Mouse (Mus musculus): ENCODE results near the gene Pdpk1. TPM values are rescaled to one million over a fixed set of nuclear protein-coding genes. Genes with fewer than 3 reads are reported as not detected.
"Not testable (repeated sequence)": the region's sequence is repeated elsewhere in the genome, so short reads cannot be mapped to it uniquely, and the experiment has no call there.

Pdpk1 gene
- polyA plus RNA-seq, 1 experiment from 2014 or later = 35.8 TPM

- Histone ChIP-seq H3K9me3 (no peaks in the 10 kb centered on the region), H3K27ac (no peak overlapping the region), H3K4me2 (peak overlapping the region; percentile 85), H3K27me3 (no peaks in the 10 kb centered on the region), H3K9ac (peak overlapping the region; percentile 94), H3K4me1 (peaks cover 31% of the 10 kb centered on the region), H3K4me3 (peak overlapping the region; percentile 97), H3K36me3 (no peaks in the 10 kb centered on the region)
- ATAC-seq (ENCODE audit: insufficient number of reproducible peaks, insufficient read depth, low FRiP score, low TSS enrichment, low read depth) = no peak
- 87% methylated on average over 4 of the region's 4 CpGs for WGBS
Observed at GRCm38 (mm10) chr17:24139968-24140367, 10.8 kb downstream of the Pdpk1 start.

- H3K9ac ChIP-seq = no peak overlapping the region
- no peak overlapping the region for H3K27ac ChIP-seq
- H3K4me2 ChIP-seq = no peak overlapping the region
- no peak for ATAC-seq (ENCODE audit: insufficient number of reproducible peaks, insufficient read depth, low FRiP score, low TSS enrichment, low read depth)
- no peaks in the 10 kb centered on the region for H3K9me3 ChIP-seq
- no peak overlapping the region for H3K4me3 ChIP-seq
- peaks cover 31% of the 10 kb centered on the region for H3K4me1 ChIP-seq
- H3K36me3 ChIP-seq = no peaks in the 10 kb centered on the region
- 84% methylated on average over 3 of the region's 3 CpGs for WGBS
- H3K27me3 ChIP-seq = no peaks in the 10 kb centered on the region
Observed at GRCm38 (mm10) chr17:24139256-24139655, 11.5 kb downstream of the Pdpk1 start.

DNA sequence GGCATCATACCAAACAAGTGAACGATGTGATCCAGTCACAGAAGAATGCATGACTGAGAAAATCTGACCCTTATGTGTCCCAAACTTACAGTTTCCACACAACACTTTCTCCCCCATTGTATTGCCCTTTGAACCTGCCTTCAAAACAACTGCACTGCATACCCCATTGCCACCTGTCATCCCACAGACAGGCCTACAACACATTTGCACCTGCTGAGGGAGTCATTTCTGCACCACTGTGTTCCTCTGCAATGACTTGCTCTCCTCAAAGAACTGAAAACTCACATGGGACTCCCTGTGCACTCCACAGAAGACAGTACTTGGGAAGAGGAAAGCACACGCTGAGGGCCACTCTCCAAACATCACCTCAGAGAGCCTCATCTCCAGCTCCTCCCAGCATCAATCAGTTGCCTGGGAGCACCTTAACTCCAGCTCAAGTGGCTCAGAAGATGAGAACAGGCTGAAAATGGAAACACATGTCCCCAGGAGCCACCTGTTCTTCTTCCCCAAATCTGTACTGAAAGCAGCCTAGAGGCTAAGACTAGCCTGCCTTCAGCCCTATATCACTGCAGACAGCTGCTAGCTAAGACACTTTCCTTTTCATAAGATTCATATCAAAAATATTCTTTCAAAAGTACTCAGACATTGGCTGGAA lies 13.4 kb downstream of the Pdpk1 start:
- Histone ChIP-seq H3K4me2 (no peak overlapping the region), H3K9ac (no peak overlapping the region), H3K4me1 (peaks cover 31% of the 10 kb centered on the region), H3K27me3 (no peaks in the 10 kb centered on the region), H3K9me3 (no peaks in the 10 kb centered on the region), H3K27ac (no peak overlapping the region), H3K36me3 (no peaks in the 10 kb centered on the region), H3K4me3 (no peak overlapping the region)
- ATAC-seq (ENCODE audit: insufficient number of reproducible peaks, insufficient read depth, low FRiP score, low TSS enrichment, low read depth) = no peak
- 55% methylated on average over 2 of the region's 2 CpGs for WGBS

- peaks cover 20% of the 10 kb centered on the region for H3K4me1 ChIP-seq
- ATAC-seq (ENCODE audit: insufficient number of reproducible peaks, insufficient read depth, low FRiP score, low TSS enrichment, low read depth) = no peak
- no peaks in the 10 kb centered on the region for H3K9me3 ChIP-seq
- H3K27ac ChIP-seq = no peak overlapping the region
- no peak overlapping the region for H3K9ac ChIP-seq
- no peak overlapping the region for H3K4me2 ChIP-seq
- no peaks in the 10 kb centered on the region for H3K27me3 ChIP-seq
- H3K4me3 ChIP-seq = no peak overlapping the region
- no peaks in the 10 kb centered on the region for H3K36me3 ChIP-seq
Observed at GRCm38 (mm10) chr17:24134062-24134461, 16.7 kb downstream of the Pdpk1 start.

DNA sequence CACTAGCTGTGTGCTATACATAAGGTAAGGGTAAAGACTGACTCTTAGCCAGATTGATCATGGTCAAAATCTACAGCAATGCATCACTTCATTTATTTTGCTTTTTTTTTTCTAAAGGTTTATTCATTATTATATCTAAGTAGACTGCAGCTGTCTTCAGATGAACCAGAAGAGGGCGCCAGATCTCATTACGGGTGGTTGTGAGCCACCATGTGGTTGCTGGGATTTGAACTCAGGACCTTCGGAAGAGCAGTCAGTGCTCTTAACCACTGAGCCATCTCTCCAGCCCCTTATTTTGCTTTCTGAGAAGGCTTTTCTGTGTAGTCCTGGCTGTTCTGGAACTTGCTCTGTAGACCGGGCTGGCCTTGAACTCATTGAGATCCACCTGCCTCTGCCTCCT lies 17.8 kb downstream of the Pdpk1 start:
- 86% methylated on average over 4 of the region's 4 CpGs for WGBS
- H3K27ac ChIP-seq; H3K4me3 ChIP-seq; H3K4me2 ChIP-seq; H3K36me3 ChIP-seq; ATAC-seq (ENCODE audit: insufficient number of reproducible peaks, insufficient read depth, low FRiP score, low TSS enrichment, low read depth); H3K27me3 ChIP-seq; H3K9ac ChIP-seq; H3K9me3 ChIP-seq: not testable (repeated sequence)
- peaks cover 19% of the 10 kb centered on the region for H3K4me1 ChIP-seq

DNA sequence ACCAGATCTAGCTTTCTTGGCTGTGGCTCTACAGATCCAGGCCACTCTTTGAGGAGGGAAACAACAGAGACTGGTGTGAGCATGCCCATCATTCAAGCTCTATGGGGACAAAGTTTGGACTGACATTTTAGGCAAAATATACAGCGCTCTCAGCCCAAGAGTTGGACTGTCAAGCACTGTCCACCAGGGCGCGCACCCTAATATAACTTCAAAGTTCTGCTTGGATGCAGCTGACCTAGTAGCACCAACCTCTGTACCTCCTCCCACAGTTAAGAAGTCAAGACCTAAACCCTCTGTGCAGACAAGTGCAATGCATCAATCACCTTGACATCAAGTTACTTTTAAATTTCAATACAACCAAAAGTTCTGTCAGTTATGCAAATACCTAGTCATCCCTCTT lies 19.2 kb downstream of the Pdpk1 start:
- no peak overlapping the region for H3K27ac ChIP-seq
- H3K9ac ChIP-seq = no peak overlapping the region
- WGBS = 92% methylated on average over 3 of the region's 3 CpGs
- no peak for ATAC-seq (ENCODE audit: insufficient number of reproducible peaks, insufficient read depth, low FRiP score, low TSS enrichment, low read depth)
- no peaks in the 10 kb centered on the region for H3K9me3 ChIP-seq
- no peak overlapping the region for H3K4me3 ChIP-seq
- H3K4me1 ChIP-seq = peaks cover 11% of the 10 kb centered on the region
- no peak overlapping the region for H3K4me2 ChIP-seq
- H3K27me3 ChIP-seq = no peaks in the 10 kb centered on the region
- no peaks in the 10 kb centered on the region for H3K36me3 ChIP-seq

GRCm38 (mm10) chr17:24129246-24129645 lies 21.5 kb downstream of the Pdpk1 start:
- H3K36me3 ChIP-seq; ATAC-seq (ENCODE audit: insufficient number of reproducible peaks, insufficient read depth, low FRiP score, low TSS enrichment, low read depth); H3K4me3 ChIP-seq; H3K27me3 ChIP-seq; H3K27ac ChIP-seq; H3K9ac ChIP-seq; H3K4me2 ChIP-seq; H3K9me3 ChIP-seq: not testable (repeated sequence)
- WGBS = 93% methylated on average over 4 of the region's 4 CpGs
- H3K4me1 ChIP-seq = peaks cover 11% of the 10 kb centered on the region

- ATAC-seq (ENCODE audit: insufficient number of reproducible peaks, insufficient read depth, low FRiP score, low TSS enrichment, low read depth) = no peak
- H3K9me3 ChIP-seq = no peaks in the 10 kb centered on the region
- peaks cover 11% of the 10 kb centered on the region for H3K4me1 ChIP-seq
- no peak overlapping the region for H3K9ac ChIP-seq
- H3K27me3 ChIP-seq = no peaks in the 10 kb centered on the region
- no peak overlapping the region for H3K27ac ChIP-seq
- no peak overlapping the region for H3K4me2 ChIP-seq
- no peak overlapping the region for H3K4me3 ChIP-seq
- 90% methylated on average over 1 of the region's 1 CpGs for WGBS
- no peaks in the 10 kb centered on the region for H3K36me3 ChIP-seq
Observed at GRCm38 (mm10) chr17:24127592-24127991, 23.1 kb downstream of the Pdpk1 start.

DNA sequence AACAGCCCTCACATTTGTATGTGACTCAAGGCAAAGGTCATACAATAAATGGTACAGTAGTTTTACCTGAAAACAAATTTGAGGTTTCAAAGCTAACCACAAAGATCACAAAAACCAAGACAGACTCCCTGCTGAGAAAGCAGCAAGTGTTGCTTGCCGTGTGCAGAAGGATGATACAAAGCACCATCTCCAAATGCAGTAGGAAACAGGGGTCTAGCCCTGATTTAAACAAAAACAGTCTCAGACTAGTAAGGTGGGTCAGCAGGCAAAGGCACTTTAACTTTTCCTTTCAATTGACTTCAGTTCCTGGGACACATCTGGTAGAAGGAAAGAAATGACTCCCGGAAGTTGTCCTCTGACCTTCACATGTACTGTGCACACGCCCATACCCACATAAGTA lies 23.9 kb downstream of the Pdpk1 start:
- H3K27ac ChIP-seq = no peak overlapping the region
- no peaks in the 10 kb centered on the region for H3K9me3 ChIP-seq
- WGBS = 75% methylated on average over 3 of the region's 3 CpGs
- H3K4me3 ChIP-seq = no peak overlapping the region
- ATAC-seq (ENCODE audit: insufficient number of reproducible peaks, insufficient read depth, low FRiP score, low TSS enrichment, low read depth) = no peak
- H3K9ac ChIP-seq = no peak overlapping the region
- H3K27me3 ChIP-seq = no peaks in the 10 kb centered on the region
- no peaks in the 10 kb centered on the region for H3K36me3 ChIP-seq
- H3K4me1 ChIP-seq = peaks cover 11% of the 10 kb centered on the region
- no peak overlapping the region for H3K4me2 ChIP-seq

DNA sequence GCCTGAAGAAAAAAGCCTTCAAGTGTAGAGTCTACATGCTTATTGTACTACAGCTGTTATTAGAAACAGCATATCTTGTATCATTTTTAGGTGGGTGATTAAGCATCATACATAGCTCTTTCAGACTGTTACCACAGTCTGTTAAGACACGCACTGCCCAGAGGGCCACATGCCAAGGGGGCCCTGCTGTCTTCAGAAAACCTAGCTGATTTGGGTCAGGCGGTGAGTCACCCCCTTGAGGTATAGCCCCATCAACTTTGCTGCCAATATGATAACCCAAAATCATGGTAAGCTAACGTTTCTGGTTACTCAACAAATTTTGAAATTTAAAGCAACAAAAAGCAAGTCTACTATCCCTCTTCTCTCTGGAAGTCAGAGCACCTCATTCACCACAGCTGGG lies 31.3 kb downstream of the Pdpk1 start:
- 71% methylated on average over 3 of the region's 3 CpGs for WGBS
- Histone ChIP-seq H3K9ac (no peak overlapping the region), H3K36me3 (no peaks in the 10 kb centered on the region; the same call in 1 of the 2 replicates), H3K4me3 (no peak overlapping the region), H3K4me2 (no peak overlapping the region), H3K27ac (no peak overlapping the region), H3K9me3 (no peaks in the 10 kb centered on the region), H3K27me3 (no peaks in the 10 kb centered on the region), H3K4me1 (peaks cover 20% of the 10 kb centered on the region)
- no peak for ATAC-seq (ENCODE audit: insufficient number of reproducible peaks, insufficient read depth, low FRiP score, low TSS enrichment, low read depth)

DNA sequence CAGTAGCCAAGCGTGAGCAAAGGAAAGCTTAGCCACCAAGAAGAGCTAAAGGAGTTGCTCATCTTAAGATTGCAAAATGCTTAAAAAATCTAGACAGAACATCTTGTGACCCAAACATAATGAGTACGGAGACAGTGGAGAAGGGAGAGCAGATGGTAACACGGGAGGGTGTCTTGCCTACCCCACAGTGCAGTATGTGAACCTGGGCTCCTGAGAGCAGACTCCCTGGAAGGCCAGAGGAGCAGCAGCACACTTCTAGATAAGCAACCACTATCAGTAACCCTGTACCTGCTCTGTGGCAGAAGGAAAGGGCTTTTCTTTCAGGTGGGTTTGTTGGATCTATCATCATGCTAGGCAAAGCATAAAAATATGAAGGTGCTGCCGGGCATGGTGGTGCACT lies 37.7 kb downstream of the Pdpk1 start:
- no peak for ATAC-seq (ENCODE audit: insufficient number of reproducible peaks, insufficient read depth, low FRiP score, low TSS enrichment, low read depth)
- no peaks in the 10 kb centered on the region for H3K27me3 ChIP-seq
- H3K4me1 ChIP-seq = peaks cover 20% of the 10 kb centered on the region
- no peaks in the 10 kb centered on the region for H3K9me3 ChIP-seq
- no peak overlapping the region for H3K4me2 ChIP-seq
- no peak overlapping the region for H3K9ac ChIP-seq
- peaks cover 20% of the 10 kb centered on the region for H3K36me3 ChIP-seq
- H3K4me3 ChIP-seq = no peak overlapping the region
- WGBS = 89% methylated on average over 4 of the region's 4 CpGs
- no peak overlapping the region for H3K27ac ChIP-seq

DNA sequence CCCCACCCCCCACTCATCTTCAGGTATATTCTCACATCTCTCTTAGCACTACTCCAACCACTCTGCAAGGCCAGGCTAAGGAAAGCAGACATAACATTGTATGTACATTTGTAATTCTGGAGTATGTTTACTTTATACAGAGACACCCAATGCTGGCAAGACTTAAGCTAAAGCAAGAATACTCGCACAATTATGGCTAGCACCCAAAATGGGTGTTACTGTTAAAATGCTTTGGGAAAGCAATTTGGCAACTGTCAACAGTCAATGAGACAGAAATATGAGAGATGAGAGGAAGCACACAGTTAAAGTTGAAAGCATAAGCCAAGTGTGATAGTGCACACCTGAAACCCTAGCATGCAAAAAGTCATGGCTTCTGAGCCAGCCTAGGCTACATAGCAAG lies 39.5 kb downstream of the Pdpk1 start:
- H3K36me3 ChIP-seq = peaks cover 31% of the 10 kb centered on the region
- no peak overlapping the region for H3K27ac ChIP-seq
- H3K9me3 ChIP-seq = no peaks in the 10 kb centered on the region
- H3K4me1 ChIP-seq = peaks cover 7% of the 10 kb centered on the region
- ATAC-seq (ENCODE audit: insufficient number of reproducible peaks, insufficient read depth, low FRiP score, low TSS enrichment, low read depth) = no peak
- no peak overlapping the region for H3K4me2 ChIP-seq
- H3K9ac ChIP-seq = no peak overlapping the region
- WGBS = 95% methylated on average over 1 of the region's 1 CpGs
- H3K4me3 ChIP-seq = no peak overlapping the region
- no peaks in the 10 kb centered on the region for H3K27me3 ChIP-seq
